Comparison of ENCODE assay signal across 11 mouse cellular contexts in genomic region chr3:62585072-62585471, GRCm38 (mm10).
"Had no signal": no experiment of that assay in that cellular context is flagged by ENCODE, and none has a peak within 500 bp of the region (broad histone marks: within the 10 kb centered on the region; RNA-seq: fewer than 3 reads in every experiment).

No protein-coding gene starts in this region.

- DNase-seq: retina, postnatal 1 day; right cerebral cortex, adult 18-20 months; right cerebral cortex, postnatal 14 days; right cerebral cortex, postnatal 25 days; right cerebral cortex, postnatal 4 days; spleen, adult 18-20 months; thymus, adult 18-20 months; thymus, adult 2 months; thymus, postnatal 14 days; thymus, postnatal 25 days; thymus, postnatal 4 days had no signal
